Mouse (Mus musculus) kidney, adult 2 months (tissue): ENCODE results near the gene Gm10100.
"Not testable (repeated sequence)": the region's sequence is repeated elsewhere in the genome, so short reads cannot be mapped to it uniquely, and the experiment has no call there.

ENCODE experiments used
- CTCF ChIP-seq: fragments of 200-500 bp; conservative IDR thresholded peaks from 2 replicates; pipeline ENCODE4 v1.5.1; 2011; ENCODE audit warnings: low read depth, mild to moderate bottlenecking, control low read depth, low read length, moderate library complexity, mixed read lengths; ENCODE audit not compliant: insufficient read depth, insufficient read length
- POLR2A ChIP-seq: fragments of 200-500 bp; IDR thresholded peaks from one replicate; pipeline ENCODE4 v1.6.1; 2011; ENCODE audit warnings: low read depth, low read length, control low read depth

DNA sequence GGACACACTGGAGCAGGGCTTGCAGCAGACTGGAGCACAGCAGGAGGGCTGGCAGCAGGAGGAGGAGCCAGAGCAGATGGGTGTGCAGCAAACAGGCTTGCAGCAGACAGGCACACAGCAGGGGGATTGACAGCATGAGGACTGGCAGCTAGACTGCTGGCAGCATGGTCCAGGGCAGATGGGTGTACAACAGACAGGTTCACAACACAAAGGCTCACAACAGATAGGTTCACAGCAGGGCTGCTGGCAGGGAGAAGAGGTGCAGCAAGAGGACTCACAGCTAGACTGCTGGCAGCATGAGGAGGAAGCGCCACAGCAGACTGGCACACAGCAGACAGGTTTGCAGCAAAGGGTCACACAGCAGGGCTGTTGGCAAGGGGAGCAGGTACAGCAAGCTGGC is 24.4 kb downstream of the Gm10100 start:
- not testable (repeated sequence) for TF ChIP-seq CTCF, POLR2A
